Mouse (Mus musculus): ENCODE results near the gene Ldlrad1.

Ldlrad1 gene

GRCm38 (mm10) chr4:107211936-107212335, 3.0 kb downstream of the Ldlrad1 start:
- no peak for DNase-seq

GRCm38 (mm10) chr4:107213279-107214011, 4.5 kb downstream of the Ldlrad1 start:
- no peak for DNase-seq

DNA sequence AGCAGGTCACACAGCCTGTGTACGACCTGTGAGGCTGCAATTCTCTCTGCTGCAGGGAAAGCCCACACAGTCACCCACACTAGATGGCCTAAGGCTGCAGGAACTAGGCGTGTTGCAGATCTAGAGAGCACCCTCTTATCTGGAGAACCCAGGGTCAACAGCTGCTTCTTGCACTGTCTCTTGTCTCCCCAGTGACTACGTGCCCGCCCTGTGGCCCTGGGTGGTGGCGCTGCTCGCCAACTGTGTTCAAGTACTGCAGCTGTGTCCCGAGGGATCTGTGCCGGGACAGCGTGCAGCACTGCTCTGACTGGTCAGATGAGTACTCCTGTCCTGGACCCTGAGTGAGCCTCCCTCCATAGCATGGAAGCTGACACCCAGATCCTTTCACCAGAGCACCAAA, 8.6 kb downstream of the Ldlrad1 start:
- no peak for DNase-seq

DNA sequence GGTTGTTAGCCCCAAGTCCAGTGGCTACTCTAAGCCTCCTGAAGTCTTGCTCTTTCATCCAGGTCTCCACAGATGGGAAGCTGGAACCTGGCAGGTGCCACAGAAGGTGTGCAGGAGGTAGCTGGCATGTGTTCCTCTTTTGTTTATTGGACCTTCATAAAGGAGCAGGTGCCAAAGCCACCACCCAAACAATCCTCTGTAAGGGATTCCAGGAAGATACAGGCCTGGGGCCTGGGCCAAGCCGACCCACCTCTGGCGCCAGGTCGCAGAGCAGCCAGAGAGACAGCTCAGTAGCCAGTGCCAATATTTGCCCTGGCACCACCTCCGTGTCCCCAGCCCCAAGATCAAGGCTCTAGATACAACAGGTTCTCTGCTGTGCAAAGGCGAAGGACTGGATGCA, 12.5 kb downstream of the Ldlrad1 start:
- no peak for DNase-seq

GRCm38 (mm10) chr4:107223225-107224204, 14.5 kb downstream of the Ldlrad1 start:
- no peak for DNase-seq

- no peak for DNase-seq
These were observed 17.3 kb downstream of the Ldlrad1 start for GRCm38 (mm10) chr4:107226313-107226712.

- no peak for DNase-seq
These were observed 23.2 kb downstream of the Ldlrad1 start for GRCm38 (mm10) chr4:107232219-107232618.

GRCm38 (mm10) chr4:107238253-107238652, 29.3 kb downstream of the Ldlrad1 start:
- DNase-seq: no peak

DNA sequence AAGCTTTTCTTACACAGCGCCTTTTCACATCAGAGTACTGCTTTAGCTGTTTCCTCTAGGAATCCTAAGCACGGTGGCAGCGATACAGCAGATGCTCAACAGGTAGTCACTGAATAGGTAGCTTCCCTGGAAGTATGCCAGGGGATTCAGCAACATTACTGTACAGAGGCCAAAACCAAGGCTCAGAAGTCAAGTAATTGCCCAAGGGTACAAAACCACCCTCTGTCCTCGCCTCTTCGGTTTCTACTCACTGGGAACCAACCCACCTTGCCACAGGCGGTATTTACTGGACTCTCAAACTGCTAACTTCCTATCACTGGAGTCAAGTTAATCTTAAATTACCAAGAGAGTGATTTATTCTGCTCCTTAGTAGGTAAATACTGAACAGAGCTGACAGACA, 31.2 kb downstream of the Ldlrad1 start:
- DNase-seq: no peak

DNA sequence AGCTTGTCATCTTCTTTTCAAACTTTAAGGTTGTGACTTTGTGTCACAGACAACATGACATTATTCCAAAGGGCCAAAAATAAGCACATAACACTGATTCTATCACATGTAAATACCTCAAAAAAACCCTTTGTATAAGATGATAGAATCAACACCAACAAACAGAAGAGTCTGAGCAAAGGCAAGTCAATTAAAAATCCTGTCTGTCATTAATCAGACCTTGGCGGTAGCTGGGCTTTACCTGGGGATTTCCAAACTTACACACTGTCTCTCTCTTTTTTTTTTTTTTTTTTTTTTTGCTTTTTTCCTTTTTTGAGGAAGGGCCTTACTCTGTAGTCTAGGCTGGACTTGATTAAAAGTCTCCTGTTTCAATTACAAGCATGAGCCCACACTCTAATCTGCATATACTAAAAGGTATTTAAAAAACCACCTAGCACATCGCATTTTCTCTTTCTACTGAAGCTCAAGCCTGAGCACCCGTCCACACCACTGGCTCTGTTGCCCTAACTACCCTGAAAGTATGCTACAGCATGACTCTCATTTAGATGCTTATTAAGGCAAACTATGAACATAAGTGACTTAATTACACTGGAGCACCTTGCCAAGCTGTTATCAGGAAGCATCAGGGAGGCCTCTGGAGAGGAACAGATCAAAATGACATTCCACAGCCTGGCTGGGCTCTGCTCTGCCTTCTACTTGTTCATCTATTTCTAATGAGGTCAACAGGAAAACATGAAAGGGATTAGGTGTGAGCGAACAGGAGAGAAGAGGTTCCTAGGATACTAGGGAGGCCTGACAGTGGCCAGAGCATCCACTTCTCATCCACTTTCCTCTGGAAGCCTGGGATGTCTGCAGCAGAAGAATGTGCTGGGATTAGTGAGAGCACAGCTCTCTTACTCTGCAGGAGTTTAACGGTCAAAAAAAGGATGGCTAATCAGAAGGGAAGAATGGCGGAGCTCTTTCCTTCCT, 34.7 kb downstream of the Ldlrad1 start:
- DNase-seq: no peak

DNA sequence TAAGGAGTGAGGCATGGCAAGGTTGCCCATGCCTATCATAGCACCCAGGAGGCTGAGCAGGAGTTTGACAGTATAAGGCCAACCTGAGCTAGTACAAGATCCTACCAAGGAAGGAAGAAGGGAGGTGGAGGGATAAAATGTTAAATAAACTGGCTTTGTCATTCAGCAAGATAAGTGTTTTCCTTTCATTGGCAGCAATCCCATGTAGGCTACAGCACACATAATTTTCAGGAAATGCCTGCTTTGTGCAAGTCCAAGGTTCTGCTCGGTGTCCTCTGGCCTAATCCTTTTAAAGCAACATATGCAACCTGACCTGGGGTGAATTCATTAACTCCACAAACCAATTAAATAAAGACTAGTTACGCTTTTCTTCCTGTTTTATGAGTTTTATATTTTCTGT, 36.4 kb downstream of the Ldlrad1 start:
- DNase-seq: no peak

GRCm38 (mm10) chr4:107246040-107246439, 37.1 kb downstream of the Ldlrad1 start:
- no peak for DNase-seq

- DNase-seq: no peak
These were observed 38.1 kb downstream of the Ldlrad1 start for GRCm38 (mm10) chr4:107247110-107247509.

DNA sequence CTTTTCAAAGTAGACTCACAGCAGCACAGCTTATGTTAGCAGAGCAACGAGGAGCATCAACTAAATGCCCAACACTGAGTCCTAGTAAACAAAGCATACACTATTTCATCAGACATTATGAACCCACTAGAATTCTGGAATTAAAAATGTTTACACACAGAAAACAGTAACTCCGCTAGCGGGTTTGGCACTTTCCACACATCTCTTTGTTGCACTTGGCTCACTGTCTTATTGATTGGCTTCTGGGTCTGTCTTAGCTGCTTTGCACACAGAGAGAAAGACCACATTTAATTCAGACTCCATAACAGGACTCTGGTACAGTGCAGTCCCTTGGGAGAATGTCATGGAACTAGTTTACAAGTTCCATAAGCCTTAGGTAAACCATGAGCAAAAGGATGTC, 39.1 kb downstream of the Ldlrad1 start:
- DNase-seq: no peak

- DNase-seq: peak; percentile 79
These were observed 40.5 kb downstream of the Ldlrad1 start for GRCm38 (mm10) chr4:107249471-107249870.

DNA sequence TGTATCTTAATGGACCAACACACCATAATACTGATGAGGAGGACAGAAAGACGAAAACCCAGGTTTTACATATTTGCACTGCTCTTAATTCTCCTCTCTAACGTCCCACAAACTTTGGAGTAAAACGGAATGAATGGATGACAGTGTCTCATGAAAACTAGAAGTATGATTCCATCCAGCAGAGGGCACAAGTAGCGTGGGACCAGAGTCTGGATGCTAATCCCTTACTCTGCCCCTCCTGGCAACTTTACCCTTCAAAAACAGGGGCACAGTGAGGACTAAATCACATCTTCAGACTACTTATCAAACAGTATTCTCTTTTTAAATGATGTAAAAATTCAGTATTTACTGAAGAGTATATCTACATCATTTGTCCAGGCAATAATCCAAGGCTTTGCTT, 41.5 kb downstream of the Ldlrad1 start:
- DNase-seq: peak; percentile 59

GRCm38 (mm10) chr4:107252522-107252921, 43.5 kb downstream of the Ldlrad1 start:
- peak; percentile 38 for DNase-seq

GRCm38 (mm10) chr4:107253125-107254091, 44.4 kb downstream of the Ldlrad1 start, which contains the start of the genes Lrrc42 and Hspb11:
Lrrc42 (minus strand) TSS chr4:107253532.
Hspb11 (plus strand) TSS chr4:107253593.
- DNase-seq: peak; percentile 99

- no peak for DNase-seq
These were observed 45.4 kb downstream of the Ldlrad1 start for GRCm38 (mm10) chr4:107254414-107254813.

GRCm38 (mm10) chr4:107260001-107260400, 51.0 kb downstream of the Ldlrad1 start:
- peak; percentile 73 for DNase-seq
